Mouse (Mus musculus): ENCODE measurements around the gene Usp29. TPM values are rescaled to one million over a fixed set of nuclear protein-coding genes. Genes with fewer than 3 reads are reported as not detected.

The Usp29 gene
- polyA plus RNA-seq, 1 experiment, result 10.7 TPM

DNA sequence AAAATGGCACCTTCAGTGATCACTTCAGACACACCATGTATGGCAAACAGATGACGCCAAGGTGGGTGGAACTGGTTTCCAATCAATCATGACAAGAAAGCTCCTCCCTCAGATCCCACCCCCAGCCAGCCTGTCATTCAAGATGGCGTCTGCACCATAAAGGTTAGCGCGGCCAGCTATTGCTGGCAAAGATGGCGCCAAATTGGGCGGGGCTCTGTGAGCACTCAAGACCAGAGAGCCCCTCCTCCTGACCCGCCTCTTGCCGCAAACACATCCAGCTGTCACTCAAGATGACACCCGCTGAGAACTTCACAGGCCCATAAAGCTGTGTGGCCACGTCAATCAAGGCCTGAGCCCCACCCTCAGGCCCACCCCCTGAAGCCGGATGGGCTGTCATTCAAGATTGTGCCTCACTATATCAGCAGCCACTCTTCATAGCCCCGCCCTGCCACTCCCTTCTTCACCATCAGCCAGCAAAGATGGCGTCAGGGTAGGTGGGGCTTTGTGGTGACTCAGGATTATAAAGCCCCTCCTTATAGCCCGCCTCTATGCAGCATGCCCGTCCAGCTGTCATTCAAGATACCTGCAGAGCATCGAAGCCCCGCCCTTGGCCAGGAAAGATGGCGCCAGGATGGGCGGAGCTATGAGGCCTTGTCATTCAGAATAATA is 2.0 kb upstream of the Usp29 start:
- Histone ChIP-seq H3K4me1 (ENCODE audit: control insufficient read depth, insufficient read depth, low read length) (no peaks in the 10 kb centered on the region), H3K4me3 (ENCODE audit: insufficient read depth, low read length) (peak overlapping the region; percentile 61), H3K27ac (ENCODE audit: insufficient read depth, low read length) (peak overlapping the region; percentile 97)
- TF ChIP-seq CTCF (IDR thresholded peaks at IDR 0.05; ENCODE audit: extremely low read depth, insufficient read depth, low read length) (no peak), POLR2A (IDR thresholded peaks at IDR 0.05; ENCODE audit: extremely low read depth, insufficient read depth, low read length) (no peak; the same call in 1 of the 2 replicates)

DNA sequence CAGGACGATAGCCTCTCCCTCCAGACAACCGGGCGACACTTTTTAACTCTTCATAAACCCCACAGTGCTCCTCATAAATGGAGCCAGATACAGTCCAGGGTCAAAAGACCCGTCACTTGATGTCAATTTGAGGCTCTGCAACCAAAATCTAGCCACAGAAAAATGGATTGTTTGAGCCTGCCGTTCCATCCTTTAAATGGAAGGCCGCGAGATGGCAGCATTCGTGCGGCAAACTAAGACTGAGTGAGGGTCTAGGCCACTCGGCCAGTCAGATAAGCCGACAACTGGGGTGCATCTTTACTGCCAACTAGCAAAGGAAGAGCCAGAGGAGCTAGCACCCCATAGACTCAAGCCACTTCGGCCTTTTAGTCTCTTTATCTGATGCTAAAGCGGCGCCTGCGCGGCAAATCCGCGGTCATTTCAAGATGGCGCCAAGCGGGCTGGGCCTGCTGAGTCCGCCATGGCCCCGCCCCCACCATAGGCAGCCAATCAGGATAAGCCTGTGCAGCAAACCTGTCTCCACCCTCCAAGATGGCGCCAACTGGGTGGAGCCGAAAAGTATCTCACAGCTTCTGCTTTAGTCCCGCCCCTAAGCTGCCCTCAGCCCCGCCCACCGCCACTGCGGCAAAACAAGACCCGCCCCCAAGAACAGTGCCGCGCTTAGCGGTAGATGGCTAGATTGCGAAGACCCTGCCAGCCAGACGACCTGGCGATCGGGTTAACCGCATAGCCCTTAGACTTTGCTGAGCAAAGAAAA is 1.1 kb upstream of the Usp29 start:
- Histone ChIP-seq H3K4me3 (ENCODE audit: insufficient read depth, low read length) (peak overlapping the region; percentile 61), H3K4me1 (ENCODE audit: control insufficient read depth, insufficient read depth, low read length) (no peaks in the 10 kb centered on the region), H3K27ac (ENCODE audit: insufficient read depth, low read length) (peak overlapping the region; percentile 90)
- TF ChIP-seq CTCF (IDR thresholded peaks at IDR 0.05; ENCODE audit: extremely low read depth, insufficient read depth, low read length) (no peak), POLR2A (IDR thresholded peaks at IDR 0.05; ENCODE audit: extremely low read depth, insufficient read depth, low read length) (no peak; the same call in 1 of the 2 replicates)

DNA sequence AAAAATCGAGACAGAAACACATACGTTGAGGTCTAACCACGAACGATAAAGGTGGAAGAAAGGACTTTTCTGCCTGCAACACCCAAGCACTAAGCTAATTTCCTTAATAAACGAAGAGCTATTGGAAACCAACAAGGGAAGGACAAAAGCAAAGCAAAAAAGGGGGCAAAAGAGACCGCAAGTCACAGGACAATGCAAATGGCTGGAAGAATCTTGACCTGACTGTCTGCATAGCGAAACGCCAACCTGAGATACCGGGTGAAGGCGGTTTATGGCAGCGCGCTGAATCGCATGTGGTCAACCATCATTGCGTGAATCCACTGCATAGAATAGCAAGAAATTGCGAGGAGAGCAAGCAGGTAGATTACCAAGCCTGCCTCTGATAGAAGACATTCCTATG is 423 bp downstream of the Usp29 start:
- peak overlapping the region; percentile 39; the same call in 1 of the 2 replicates for H3K27ac ChIP-seq (ENCODE audit: insufficient read depth, low read length)
- TF ChIP-seq POLR2A (IDR thresholded peaks at IDR 0.05; ENCODE audit: extremely low read depth, insufficient read depth, low read length) (no peak), CTCF (IDR thresholded peaks at IDR 0.05; ENCODE audit: extremely low read depth, insufficient read depth, low read length) (no peak)
- peak overlapping the region; percentile 61 for H3K4me3 ChIP-seq (ENCODE audit: insufficient read depth, low read length)
- no peaks in the 10 kb centered on the region for H3K4me1 ChIP-seq (ENCODE audit: control insufficient read depth, insufficient read depth, low read length)

DNA sequence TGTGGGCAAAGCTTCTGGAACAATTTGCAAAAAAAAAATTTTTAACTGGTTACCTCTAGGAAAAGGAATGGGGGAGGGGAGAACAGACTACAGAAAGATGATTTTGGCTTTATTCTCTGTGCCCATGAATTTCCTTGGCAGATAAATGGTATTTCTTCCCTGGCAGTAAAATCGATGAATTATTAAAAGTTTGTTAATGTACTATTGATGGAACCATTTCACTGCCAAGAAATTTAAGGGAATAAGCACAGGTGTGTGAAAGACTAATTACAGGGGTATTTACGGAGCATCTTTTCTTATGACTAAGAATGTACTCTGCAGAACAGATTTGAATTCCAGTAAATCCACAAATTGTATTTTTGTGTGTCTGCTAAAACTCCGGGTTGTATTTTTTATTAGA is 995 bp downstream of the Usp29 start:
- Histone ChIP-seq H3K27ac (ENCODE audit: insufficient read depth, low read length) (no peak overlapping the region), H3K4me1 (ENCODE audit: control insufficient read depth, insufficient read depth, low read length) (no peaks in the 10 kb centered on the region), H3K4me3 (ENCODE audit: insufficient read depth, low read length) (no peak overlapping the region; the same call in 1 of the 2 replicates)
- no peak for TF ChIP-seq CTCF (IDR thresholded peaks at IDR 0.05; ENCODE audit: extremely low read depth, insufficient read depth, low read length)
- no peak for TF ChIP-seq POLR2A (IDR thresholded peaks at IDR 0.05; ENCODE audit: extremely low read depth, insufficient read depth, low read length)

DNA sequence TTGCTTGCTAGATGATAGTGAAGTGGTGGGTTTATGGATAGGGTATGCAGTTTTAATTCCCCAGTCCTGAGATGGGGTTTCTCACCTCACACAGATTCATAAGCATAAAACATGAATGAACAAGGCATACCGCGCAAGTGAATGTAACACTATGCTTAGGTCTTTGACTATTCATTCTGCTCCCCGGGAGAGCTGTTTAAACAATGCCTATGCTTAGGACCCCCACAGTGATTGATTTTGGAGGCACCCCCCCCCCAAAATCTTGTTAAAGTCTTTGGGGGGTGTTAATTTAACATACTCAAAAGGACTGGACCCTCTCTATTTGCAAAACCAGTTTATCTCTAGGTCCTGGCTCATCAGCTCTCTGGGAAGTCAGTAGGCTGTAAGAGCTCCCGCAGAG is 1.6 kb downstream of the Usp29 start:
- H3K27ac ChIP-seq (ENCODE audit: insufficient read depth, low read length), result no peak overlapping the region
- H3K4me3 ChIP-seq (ENCODE audit: insufficient read depth, low read length), result peak overlapping the region; percentile 25
- TF ChIP-seq CTCF (IDR thresholded peaks at IDR 0.05; ENCODE audit: extremely low read depth, insufficient read depth, low read length), result no peak
- no peak for TF ChIP-seq POLR2A (IDR thresholded peaks at IDR 0.05; ENCODE audit: extremely low read depth, insufficient read depth, low read length)
- no peaks in the 10 kb centered on the region for H3K4me1 ChIP-seq (ENCODE audit: control insufficient read depth, insufficient read depth, low read length)

DNA sequence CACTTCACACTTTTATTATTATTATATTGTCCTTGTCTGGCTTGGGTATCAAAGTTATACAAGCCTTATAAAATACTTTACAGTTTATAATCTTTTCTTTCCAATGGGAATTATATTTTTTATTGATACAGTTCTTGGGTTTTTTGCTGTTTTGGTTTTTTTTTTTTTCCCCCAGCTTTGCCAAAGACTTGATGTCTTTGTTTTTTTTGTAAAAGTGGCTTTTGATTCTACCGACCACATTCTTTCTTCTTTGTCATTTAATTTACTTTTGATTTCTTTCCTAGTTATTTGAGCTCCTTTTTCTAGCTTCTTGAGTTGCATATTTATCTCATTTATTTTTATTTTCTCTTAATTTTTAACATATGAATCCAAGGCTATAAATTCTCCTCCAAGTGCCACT is 5.7 kb downstream of the Usp29 start:
- Histone ChIP-seq H3K4me3 (ENCODE audit: insufficient read depth, low read length) (no peak overlapping the region), H3K27ac (ENCODE audit: insufficient read depth, low read length) (no peak overlapping the region), H3K4me1 (ENCODE audit: control insufficient read depth, insufficient read depth, low read length) (no peaks in the 10 kb centered on the region)
- TF ChIP-seq POLR2A (IDR thresholded peaks at IDR 0.05; ENCODE audit: extremely low read depth, insufficient read depth, low read length) (no peak), CTCF (IDR thresholded peaks at IDR 0.05; ENCODE audit: extremely low read depth, insufficient read depth, low read length) (no peak)

DNA sequence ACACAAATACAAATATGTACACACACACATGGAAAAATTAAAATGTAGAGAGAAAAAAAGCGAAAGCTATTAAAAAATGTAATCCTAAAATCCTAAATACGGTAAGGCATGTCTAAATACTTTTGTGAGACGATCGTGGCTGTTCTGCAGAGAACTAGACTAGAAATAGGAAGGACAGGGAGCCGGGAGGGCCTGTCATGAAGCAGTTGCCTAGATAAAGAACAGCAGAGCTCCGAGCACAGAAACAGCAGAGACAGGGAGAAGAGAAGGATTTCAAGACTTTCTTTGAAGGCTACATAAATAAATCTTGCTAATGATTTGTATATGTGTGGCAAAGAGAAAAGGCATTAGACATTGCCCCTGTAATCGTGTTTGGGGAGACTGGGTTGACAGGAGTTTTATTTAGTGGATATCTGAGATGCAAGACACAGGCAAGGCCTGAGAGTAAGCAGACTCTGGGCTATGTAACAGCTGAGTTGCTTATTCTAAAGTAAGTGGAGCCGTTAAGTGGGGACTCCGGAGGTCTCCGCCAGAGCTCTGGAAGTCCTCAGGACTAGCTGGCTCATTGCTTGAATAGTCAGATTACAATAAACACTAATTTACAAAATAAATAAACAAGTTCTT is 14.0 kb downstream of the Usp29 start:
- TF ChIP-seq POLR2A (IDR thresholded peaks at IDR 0.05; ENCODE audit: extremely low read depth, insufficient read depth, low read length), result no peak
- TF ChIP-seq CTCF (IDR thresholded peaks at IDR 0.05; ENCODE audit: extremely low read depth, insufficient read depth, low read length), result no peak
- H3K4me1 ChIP-seq (ENCODE audit: control insufficient read depth, insufficient read depth, low read length), result no peaks in the 10 kb centered on the region
- H3K27ac ChIP-seq (ENCODE audit: insufficient read depth, low read length), result no peak overlapping the region
- H3K4me3 ChIP-seq (ENCODE audit: insufficient read depth, low read length), result no peak overlapping the region

DNA sequence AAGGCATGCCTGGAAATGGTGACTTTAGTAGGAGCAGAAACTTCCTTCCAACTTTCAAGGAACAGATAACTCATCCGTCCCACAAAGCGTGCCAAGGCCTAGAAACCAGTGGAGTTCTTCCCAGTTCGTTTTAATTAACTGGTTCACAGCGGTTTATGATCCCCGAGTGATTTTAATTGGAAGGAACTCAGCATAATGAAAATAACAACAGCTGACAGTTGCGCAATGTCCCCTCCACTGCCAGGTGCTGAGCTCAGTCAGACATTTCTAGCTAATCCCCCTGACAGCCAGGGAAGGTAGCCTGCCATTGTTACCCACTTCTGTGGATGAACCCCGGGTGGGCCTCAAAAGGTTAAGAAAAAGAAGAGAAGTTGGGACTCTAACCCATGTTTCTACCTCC is 18.8 kb downstream of the Usp29 start:
- TF ChIP-seq CTCF (IDR thresholded peaks at IDR 0.05; ENCODE audit: extremely low read depth, insufficient read depth, low read length) (no peak), POLR2A (IDR thresholded peaks at IDR 0.05; ENCODE audit: extremely low read depth, insufficient read depth, low read length) (no peak)
- Histone ChIP-seq H3K27ac (ENCODE audit: insufficient read depth, low read length) (no peak overlapping the region), H3K4me3 (ENCODE audit: insufficient read depth, low read length) (no peak overlapping the region), H3K4me1 (ENCODE audit: control insufficient read depth, insufficient read depth, low read length) (no peaks in the 10 kb centered on the region)

DNA sequence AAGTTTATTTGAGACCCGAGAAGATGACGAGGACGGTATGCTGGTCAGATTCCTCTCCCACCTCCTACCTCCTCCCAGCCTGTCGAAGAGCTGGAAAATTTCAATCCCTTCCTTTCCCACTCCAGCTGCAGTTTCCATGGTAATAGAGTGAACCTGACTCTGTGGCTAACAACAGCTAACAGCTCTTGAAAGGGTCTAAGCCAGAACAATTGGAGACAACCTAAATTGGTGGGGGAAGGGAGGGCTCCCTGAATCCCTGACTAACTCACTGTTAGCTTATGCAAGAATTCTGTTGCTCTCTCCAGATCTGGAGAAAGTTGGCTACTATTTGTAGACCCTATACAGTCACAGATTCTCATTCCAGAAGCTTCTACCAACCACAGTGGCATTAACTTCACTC is 23.1 kb downstream of the Usp29 start:
- H3K27ac ChIP-seq (ENCODE audit: insufficient read depth, low read length), result no peak overlapping the region
- no peak overlapping the region for H3K4me3 ChIP-seq (ENCODE audit: insufficient read depth, low read length)
- TF ChIP-seq POLR2A (IDR thresholded peaks at IDR 0.05; ENCODE audit: extremely low read depth, insufficient read depth, low read length) (no peak), CTCF (IDR thresholded peaks at IDR 0.05; ENCODE audit: extremely low read depth, insufficient read depth, low read length) (no peak)
- H3K4me1 ChIP-seq (ENCODE audit: control insufficient read depth, insufficient read depth, low read length), result no peaks in the 10 kb centered on the region

Data from cortical plate, adult 2 months (tissue).